Mouse (Mus musculus) heart, postnatal 0 days (tissue): Measurements from ENCODE around the gene Tmem107. TPM values are rescaled to one million over a fixed set of nuclear protein-coding genes. Genes with fewer than 3 reads are reported as not detected.

Experiments
- ATAC-seq: fragments of 200-750 bp; cut with Nextera tagmentation; 2 replicates; pipeline ENCODE4 v1.8.0; 2017; ENCODE audit warnings: low read depth, moderate number of reproducible peaks, moderate library complexity; ENCODE audit not compliant: insufficient read depth
- DNase-seq: peaks from one replicate; pipeline ENCODE4 v3.0.0-alpha.2; 2016; ENCODE audit warnings: low spot score
- H3K27ac ChIP-seq: fragments of 300-500 bp; sonication (generic); 2 replicates; pipeline ENCODE4 v1.5.1; 2014; ENCODE audit warnings: low read depth, mild to moderate bottlenecking
- H3K27me3 ChIP-seq: fragments of 300-500 bp; sonication (generic); 2 replicates; pipeline ENCODE4 v1.6.1; 2014; ENCODE audit warnings: low read length, mixed read lengths; ENCODE audit not compliant: control insufficient read depth, insufficient read depth
- H3K36me3 ChIP-seq: fragments of 300-500 bp; sonication (generic); replicated peaks from 2 replicates; pipeline ENCODE4 v1.6.1; 2014; ENCODE audit warnings: low read length, mixed read lengths; ENCODE audit not compliant: control insufficient read depth, insufficient read depth
- H3K4me1 ChIP-seq: fragments of 300-500 bp; sonication (generic); 2 replicates; pipeline ENCODE4 v1.6.1; 2014; ENCODE audit warnings: antibody characterized with exemption; ENCODE audit not compliant: control insufficient read depth, insufficient read depth
- H3K4me2 ChIP-seq: fragments of 300-500 bp; sonication (generic); 2 replicates; pipeline ENCODE4 v1.6.1; 2014; ENCODE audit warnings: low read depth, mild to moderate bottlenecking, low read length, moderate library complexity
- H3K4me3 ChIP-seq: fragments of 300-500 bp; sonication (generic); 2 replicates; pipeline ENCODE4 v1.5.1; 2014; ENCODE audit warnings: low read depth, low read length
- H3K9ac ChIP-seq: fragments of 300-500 bp; sonication (generic); replicated peaks from 2 replicates; pipeline ENCODE4 v1.6.1; 2014; ENCODE audit warnings: low read depth, low read length, mixed read lengths
- H3K9me3 ChIP-seq: fragments of 300-500 bp; sonication (generic); replicated peaks from 2 replicates; pipeline ENCODE4 v1.6.1; 2016; ENCODE audit warnings: low read length; ENCODE audit not compliant: control insufficient read depth
- CTCF ChIP-seq: IDR thresholded peaks from 2 replicates; pipeline ENCODE4 v1.5.1; 2016; ENCODE audit warnings: antibody characterized with exemption, control low read depth, low read depth
- EP300 ChIP-seq: IDR thresholded peaks from 2 replicates; pipeline ENCODE4 v1.6.1; 2016; ENCODE audit warnings: antibody characterized with exemption, low read depth
- WGBS: fragments of 180-500 bp; shearing (Covaris S2); extraction: QIAGEN DNeasy Blood & Tissue Kit; methylation state at CpG from one replicate; pipeline ENCODE4 v1.1.7; 2014; 5-methylcytosine and 5-hydroxymethylcytosine counted together
- polyA plus RNA-seq: library from polyadenylated mRNA; unstranded; fragments of >200 nt; fragmentation: Nextera tagmentation; extraction: Ambion mirVana; gene quantifications from 2 replicates; pipeline ENCODE4 v1.2.1, GENCODE M21; 2015
- total RNA-seq: library from RNA; depleted of rRNA; stranded (reverse); fragments of >200 nt; gene quantifications from 2 replicates; pipeline ENCODE4 v1.2.3, GENCODE M21; 2014; ENCODE audit warnings: low replicate concordance

Tmem107 gene
- total and polyA plus RNA-seq, 2 experiments from 2014 or later, result 10.9 to 18.3 TPM

DNA sequence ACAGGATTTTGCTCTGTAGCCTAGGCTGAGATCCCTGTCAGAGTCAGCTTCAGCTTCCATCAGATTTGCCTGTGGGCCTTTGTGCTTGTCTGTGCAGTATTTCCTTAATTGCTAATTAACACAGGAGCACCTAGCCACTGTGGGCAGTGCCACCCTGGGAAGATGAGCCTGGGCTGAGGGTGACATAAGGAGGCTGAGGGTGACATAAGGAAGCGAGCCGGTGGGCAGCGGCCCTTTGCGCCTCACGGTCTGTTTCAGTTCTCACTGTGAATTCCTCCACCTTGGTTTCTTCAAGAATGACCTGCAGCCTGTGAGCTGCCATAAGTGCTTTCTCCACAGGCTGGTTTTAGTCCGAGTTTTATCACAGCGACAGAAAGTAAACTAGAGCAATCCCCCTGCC is 11.0 kb downstream of the Tmem107 start:
- 79% methylated on average over 7 of the region's 7 CpGs for WGBS
- no peak overlapping the region for H3K4me3 ChIP-seq
- no peak for DNase-seq
- H3K9ac ChIP-seq, result no peak overlapping the region
- no peaks in the 10 kb centered on the region for H3K27me3 ChIP-seq
- H3K4me2 ChIP-seq, result no peak overlapping the region
- peaks cover 4% of the 10 kb centered on the region; the same call in 1 of the 2 replicates for H3K4me1 ChIP-seq
- H3K9me3 ChIP-seq, result no peaks in the 10 kb centered on the region
- no peak for ATAC-seq
- no peaks in the 10 kb centered on the region for H3K36me3 ChIP-seq
- no peak overlapping the region for H3K27ac ChIP-seq
- TF ChIP-seq CTCF (no peak), EP300 (no peak)

DNA sequence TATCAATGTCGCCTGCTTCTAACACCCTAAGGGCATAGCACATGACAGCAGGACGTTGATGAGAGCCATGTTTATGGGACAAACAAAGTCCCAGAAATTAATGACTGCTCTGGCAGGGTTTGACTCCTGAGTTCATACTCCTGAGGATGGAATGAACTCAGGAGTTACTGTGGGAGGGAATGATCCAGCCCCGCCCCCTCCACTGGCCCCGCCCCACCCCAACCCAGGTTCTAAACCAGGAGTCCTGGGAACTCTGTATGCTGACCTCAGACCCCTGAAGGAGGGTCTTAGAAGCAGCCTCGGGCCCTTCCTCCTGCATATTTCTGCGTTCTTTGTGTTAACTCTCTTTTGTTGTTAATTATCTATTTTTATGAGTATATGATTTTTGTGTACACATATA is 15.0 kb downstream of the Tmem107 start:
- TF ChIP-seq CTCF (no peak), EP300 (no peak)

DNA sequence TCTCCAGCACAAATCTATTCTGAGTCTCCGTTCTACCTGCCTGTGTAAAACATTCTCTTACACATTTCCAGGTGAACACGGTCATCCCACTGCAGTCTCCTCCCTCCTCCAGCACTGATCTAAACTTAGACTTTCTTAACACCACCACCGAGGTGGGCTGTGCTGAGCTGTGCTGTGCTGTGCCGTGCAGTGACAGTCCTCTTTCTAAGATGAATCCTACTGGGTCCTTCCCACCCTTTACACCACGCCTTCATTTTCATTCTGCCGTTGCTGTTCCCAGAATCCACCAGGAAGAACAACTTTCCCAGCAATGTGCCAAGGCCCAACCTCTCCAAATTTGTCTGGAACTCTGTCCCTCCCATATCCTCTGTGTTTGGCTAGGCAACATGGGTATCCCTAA is 15.8 kb downstream of the Tmem107 start:
- no peak for DNase-seq
- WGBS, result 29% methylated on average over 6 of the region's 6 CpGs
- TF ChIP-seq CTCF, result no peak
- no peak for TF ChIP-seq EP300

More for the DNA sequence above, 15.0 kb downstream of the Tmem107 start:
- Histone ChIP-seq H3K27me3 (no peaks in the 10 kb centered on the region), H3K4me1 (peaks cover 18% of the 10 kb centered on the region), H3K9ac (no peak overlapping the region), H3K9me3 (no peaks in the 10 kb centered on the region), H3K4me3 (no peak overlapping the region), H3K27ac (no peak overlapping the region), H3K36me3 (peaks cover 10% of the 10 kb centered on the region), H3K4me2 (no peak overlapping the region)
- ATAC-seq, result no peak
- no peak for DNase-seq
- 71% methylated on average over 6 of the region's 6 CpGs for WGBS

DNA sequence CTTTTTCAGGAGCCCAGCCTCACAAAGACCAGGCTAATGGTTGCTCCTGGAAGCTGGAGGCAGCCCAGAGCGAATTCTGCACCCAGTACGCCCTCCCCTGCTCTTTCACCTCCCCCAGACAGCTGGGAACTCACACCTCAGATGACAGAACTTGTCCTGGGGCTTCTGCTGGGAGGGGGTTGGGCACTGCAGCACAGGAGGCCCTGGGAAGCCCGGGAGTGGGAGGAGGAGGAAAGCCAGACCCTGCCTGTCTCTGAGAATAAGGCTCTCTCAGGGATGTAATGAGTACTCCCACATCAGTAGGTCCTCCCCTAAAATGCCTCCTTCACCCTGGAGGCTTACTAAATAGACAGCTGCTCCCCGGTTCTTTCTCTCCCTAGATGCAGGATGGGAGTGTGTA is 16.5 kb downstream of the Tmem107 start:
- Histone ChIP-seq H3K4me1 (peaks cover 18% of the 10 kb centered on the region), H3K9me3 (no peaks in the 10 kb centered on the region), H3K36me3 (peaks cover 24% of the 10 kb centered on the region), H3K4me2 (no peak overlapping the region), H3K27ac (peak overlapping the region; percentile 98), H3K4me3 (no peak overlapping the region), H3K27me3 (no peaks in the 10 kb centered on the region), H3K9ac (no peak overlapping the region)
- WGBS, result 35% methylated on average over 4 of the region's 4 CpGs
- TF ChIP-seq CTCF (no peak), EP300 (no peak)
- peak; percentile 6; the same call in 1 of the 2 replicates for ATAC-seq
- DNase-seq, result no peak

More for the DNA sequence above, 15.8 kb downstream of the Tmem107 start:
- Histone ChIP-seq H3K27me3 (no peaks in the 10 kb centered on the region), H3K4me2 (no peak overlapping the region), H3K27ac (peak overlapping the region; percentile 98), H3K36me3 (peaks cover 17% of the 10 kb centered on the region), H3K4me3 (no peak overlapping the region), H3K4me1 (peaks cover 18% of the 10 kb centered on the region), H3K9me3 (no peaks in the 10 kb centered on the region), H3K9ac (no peak overlapping the region)
- ATAC-seq, result no peak

DNA sequence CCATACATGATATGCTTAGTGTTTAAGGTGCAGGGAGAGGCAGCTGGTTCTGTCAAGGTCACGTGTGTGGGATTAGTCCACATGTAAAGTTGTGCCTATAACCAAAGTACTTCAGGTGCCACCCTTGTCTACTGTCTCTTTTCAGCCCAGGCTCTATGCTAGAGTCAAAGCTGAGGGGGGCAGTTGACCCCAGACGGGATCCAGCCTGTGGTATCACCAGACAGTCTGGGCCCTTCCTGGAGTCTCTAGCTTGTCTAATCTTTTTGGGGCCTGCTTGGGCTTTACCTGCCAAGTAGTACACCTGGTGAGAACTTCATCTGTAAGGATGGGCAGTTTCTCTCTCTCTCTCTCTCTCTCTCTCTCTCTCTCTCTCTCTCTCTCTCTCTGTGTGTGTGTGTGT is 17.0 kb downstream of the Tmem107 start:
- Histone ChIP-seq H3K9me3 (no peaks in the 10 kb centered on the region), H3K4me2 (no peak overlapping the region), H3K36me3 (peaks cover 27% of the 10 kb centered on the region), H3K4me1 (peaks cover 18% of the 10 kb centered on the region), H3K4me3 (no peak overlapping the region), H3K9ac (no peak overlapping the region), H3K27ac (peak overlapping the region; percentile 98; the same call in 1 of the 2 replicates), H3K27me3 (no peaks in the 10 kb centered on the region)
- TF ChIP-seq CTCF, result no peak
- no peak for TF ChIP-seq EP300
- WGBS, result 57% methylated on average over 2 of the region's 2 CpGs
- DNase-seq (no peak), ATAC-seq (no peak)

DNA sequence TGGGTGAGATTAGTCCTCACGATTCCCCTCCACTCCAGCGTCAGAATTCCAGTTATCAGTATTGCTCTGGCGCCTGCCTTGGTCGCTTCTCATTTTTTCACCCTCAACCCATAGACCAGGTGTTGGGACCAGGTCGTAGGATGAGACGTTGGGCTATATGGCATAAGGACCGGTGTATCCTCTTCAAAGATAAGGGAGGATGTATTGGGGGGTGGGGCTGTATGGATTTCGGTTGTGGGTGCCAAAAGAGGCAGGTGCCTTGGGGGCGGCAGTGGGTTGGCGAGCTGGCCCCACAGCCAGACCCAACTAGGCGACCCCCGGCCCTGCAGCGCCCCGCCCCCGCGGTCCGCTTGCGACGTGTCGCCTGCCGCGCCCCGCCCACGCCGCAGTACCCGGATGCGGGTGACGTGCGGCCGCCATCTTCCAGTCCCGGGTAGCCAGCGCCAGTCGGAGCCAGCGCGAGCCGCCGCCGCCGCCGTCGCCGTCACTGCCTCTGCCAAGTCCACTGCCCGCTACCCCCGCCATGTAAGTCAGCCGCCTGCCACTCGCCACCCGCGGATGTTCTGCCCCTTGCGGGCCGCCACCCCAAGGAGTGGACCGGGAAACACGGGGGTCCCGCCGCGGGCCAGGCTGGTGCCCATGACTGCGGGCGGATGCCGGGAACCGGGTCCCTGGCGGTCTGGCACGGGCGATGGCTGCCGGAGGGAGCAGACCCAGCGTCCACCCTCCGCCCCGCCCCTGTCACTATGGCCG is 17.7 kb downstream of the Tmem107 start, which contains the start of gene Vamp2:
Vamp2 (plus strand) TSS at position 388 of the 753 bp plus-strand sequence.
- peaks cover 18% of the 10 kb centered on the region for H3K4me1 ChIP-seq
- H3K36me3 ChIP-seq, result peaks cover 30% of the 10 kb centered on the region
- DNase-seq (peak; percentile 78), ATAC-seq (peak; percentile 83)
- WGBS, result under 1% methylated on average over 67 of the region's 67 CpGs
- peak within 1 kb of the TSS; percentile 93 for H3K4me3 ChIP-seq
- H3K27me3 ChIP-seq, result no peaks in the 10 kb centered on the region
- peak within 1 kb of the TSS; percentile 97 for H3K9ac ChIP-seq
- peak within 1 kb of the TSS; percentile 98 for H3K27ac ChIP-seq
- peak within 1 kb of the TSS; percentile 89 for H3K4me2 ChIP-seq
- TF ChIP-seq CTCF, result no peak
- H3K9me3 ChIP-seq, result no peaks in the 10 kb centered on the region
